Mouse (Mus musculus): ENCODE results near the gene Fancm.

- TF ChIP-seq CTCF (IDR thresholded peaks at IDR 0.05; ENCODE audit: low read depth): no peak
- no peak for TF ChIP-seq EP300 (IDR thresholded peaks at IDR 0.05; ENCODE audit: low read depth)
Observed at GRCm38 (mm10) chr12:65108746-65109145, 33.3 kb downstream of the Fancm start.

All from liver, postnatal 0 days (tissue).